Mouse (Mus musculus) testis, postnatal 14 days (tissue): ENCODE measurements at regions not wholly inside any gene's neighbourhood (a gene's known extent, or its start where the extent isn't known, plus 50 kb on each side); places are given as distances from the start of the nearest gene placed in this dataset.

ENCODE experiments used
- DNase-seq: peaks from one replicate; pipeline ENCODE4 v3.0.0; 2021; ENCODE audit warnings: low spot score

GRCm38 (mm10) chr9:79111326-79111725, 496.0 kb downstream of the Cd109 start:
- DNase-seq, result no peak

GRCm38 (mm10) chr9:79140970-79141369, 525.6 kb downstream of the Cd109 start:
- no peak for DNase-seq

GRCm38 (mm10) chr9:79146004-79146403, 530.7 kb downstream of the Cd109 start:
- no peak for DNase-seq

GRCm38 (mm10) chr9:79165596-79165995, 550.2 kb downstream of the Cd109 start:
- no peak for DNase-seq

GRCm38 (mm10) chr9:79173036-79173435, 545.6 kb downstream of the Col12a1 start:
- DNase-seq, result no peak

GRCm38 (mm10) chr9:79179954-79180353, 538.7 kb downstream of the Col12a1 start:
- DNase-seq, result no peak

GRCm38 (mm10) chr9:79195420-79195819, 523.2 kb downstream of the Col12a1 start:
- DNase-seq, result no peak

- no peak for DNase-seq
These were observed 516.9 kb downstream of the Col12a1 start for GRCm38 (mm10) chr9:79201755-79202154.

GRCm38 (mm10) chr9:79213364-79213763, 505.3 kb downstream of the Col12a1 start:
- no peak for DNase-seq

- no peak for DNase-seq
These were observed 502.6 kb downstream of the Col12a1 start for GRCm38 (mm10) chr9:79215986-79216385.

GRCm38 (mm10) chr9:79216432-79216831, 502.2 kb downstream of the Col12a1 start:
- DNase-seq, result no peak

GRCm38 (mm10) chr9:79233081-79233480, 485.6 kb downstream of the Col12a1 start:
- DNase-seq, result no peak

GRCm38 (mm10) chr9:79233751-79234150, 484.9 kb downstream of the Col12a1 start:
- DNase-seq, result no peak

- no peak for DNase-seq
These were observed 448.9 kb downstream of the Col12a1 start for GRCm38 (mm10) chr9:79269646-79270213.

- DNase-seq, result no peak
These were observed 448.4 kb downstream of the Col12a1 start for GRCm38 (mm10) chr9:79270256-79270655.

- DNase-seq, result no peak
These were observed 430.8 kb downstream of the Col12a1 start for GRCm38 (mm10) chr9:79287849-79288248.

- DNase-seq, result no peak
These were observed 423.3 kb downstream of the Col12a1 start for GRCm38 (mm10) chr9:79295306-79295705.

- no peak for DNase-seq
These were observed 417.1 kb downstream of the Col12a1 start for GRCm38 (mm10) chr9:79301580-79301979.

GRCm38 (mm10) chr9:79310591-79310990, 408.0 kb downstream of the Col12a1 start:
- no peak for DNase-seq

GRCm38 (mm10) chr9:79317411-79317810, 401.2 kb downstream of the Col12a1 start:
- no peak for DNase-seq

- no peak for DNase-seq
These were observed 372.1 kb downstream of the Col12a1 start for GRCm38 (mm10) chr9:79346371-79347096.

GRCm38 (mm10) chr9:79392020-79392419, 326.6 kb downstream of the Col12a1 start:
- DNase-seq, result no peak

GRCm38 (mm10) chr9:79414989-79415388, 303.6 kb downstream of the Col12a1 start:
- DNase-seq, result no peak

- DNase-seq, result no peak
These were observed 288.2 kb downstream of the Col12a1 start for GRCm38 (mm10) chr9:79430417-79430816.
